Mouse (Mus musculus): Measurements from ENCODE around the gene Cit.

GRCm38 (mm10) chr5:115928786-115929507 is 83.9 kb downstream of the Cit start:
- TF ChIP-seq CTCF (IDR thresholded peaks at IDR 0.05; ENCODE audit: borderline replicate concordance, control insufficient read depth, extremely low read depth, insufficient read depth, low read length, poor library complexity) = no peak
- no peak for TF ChIP-seq POLR2A (IDR thresholded peaks at IDR 0.05; ENCODE audit: control insufficient read depth, extremely low read depth, insufficient read depth, low read length, poor library complexity)
